Mouse (Mus musculus): ENCODE measurements at regions not wholly inside any gene's neighbourhood (a gene's known extent, or its start where the extent isn't known, plus 50 kb on each side); places are given as distances from the start of the nearest gene placed in this dataset.

DNA sequence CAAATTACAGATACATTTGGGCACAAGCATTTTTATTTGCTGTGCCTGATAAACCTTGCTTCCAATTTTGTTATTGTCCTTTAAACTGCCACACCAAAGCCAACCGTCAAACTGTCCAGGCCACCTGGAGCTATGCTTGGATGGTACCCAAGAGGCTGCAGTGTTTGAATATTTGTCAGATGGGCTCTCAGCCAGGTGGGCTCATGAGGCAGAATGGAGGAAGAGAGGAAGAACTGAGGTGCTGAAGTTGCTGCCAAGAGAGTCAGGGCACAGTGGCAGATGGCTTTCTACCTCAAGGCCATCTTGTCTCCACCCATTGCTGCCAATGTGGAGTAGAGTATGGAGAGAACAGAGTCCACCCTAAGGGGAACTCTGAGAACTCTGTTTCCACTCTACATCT lies 176.0 kb downstream of the Lpin1 start:
- Histone ChIP-seq H3K27me3 (ENCODE audit: insufficient read depth, low read length) (no peaks in the 10 kb centered on the region), H3K36me3 (ENCODE audit: insufficient read depth) (no peaks in the 10 kb centered on the region), H3K9me3 (ENCODE audit: low read depth, low read length) (no peaks in the 10 kb centered on the region), H3K4me2 (no peak overlapping the region), H3K27ac (ENCODE audit: low read depth) (no peak overlapping the region), H3K4me3 (ENCODE audit: low read depth, low read length) (no peak overlapping the region), H3K9ac (no peak overlapping the region), H3K4me1 (ENCODE audit: insufficient read depth) (no peaks in the 10 kb centered on the region)
- ATAC-seq (ENCODE audit: insufficient read depth) = no peak
- no peak for TF ChIP-seq CTCF (IDR thresholded peaks at IDR 0.05; ENCODE audit: low read depth)
- 76% methylated on average over 1 of the region's 1 CpGs for WGBS
- DNase-seq = no peak

DNA sequence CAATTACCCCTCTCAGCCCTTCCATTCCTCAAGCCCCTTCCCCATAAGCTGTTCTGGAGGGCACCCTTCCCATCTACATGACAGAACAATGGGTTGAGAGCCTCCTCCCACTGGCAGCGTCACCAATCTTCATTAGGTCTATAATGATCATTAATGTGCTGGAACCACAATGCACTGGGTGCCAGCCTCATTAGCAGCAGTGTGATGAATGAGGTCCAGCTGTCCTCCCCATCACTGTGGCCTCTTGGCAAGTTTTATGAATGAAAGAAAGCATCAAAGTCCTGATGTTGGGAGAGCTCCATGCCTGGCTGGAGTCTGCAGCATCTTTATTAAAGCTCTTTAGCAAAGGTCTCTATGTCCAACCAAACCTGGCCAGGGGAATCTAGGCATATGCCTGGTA lies 176.5 kb downstream of the Lpin1 start:
- WGBS = 63% methylated on average over 1 of the region's 1 CpGs
- no peak for TF ChIP-seq CTCF (IDR thresholded peaks at IDR 0.05; ENCODE audit: low read depth)
- Histone ChIP-seq H3K4me3 (ENCODE audit: low read depth, low read length) (no peak overlapping the region), H3K9me3 (ENCODE audit: low read depth, low read length) (no peaks in the 10 kb centered on the region), H3K4me2 (no peak overlapping the region), H3K27me3 (ENCODE audit: insufficient read depth, low read length) (no peaks in the 10 kb centered on the region), H3K4me1 (ENCODE audit: insufficient read depth) (no peaks in the 10 kb centered on the region), H3K9ac (no peak overlapping the region), H3K27ac (ENCODE audit: low read depth) (no peak overlapping the region), H3K36me3 (ENCODE audit: insufficient read depth) (no peaks in the 10 kb centered on the region)
- DNase-seq = no peak
- no peak for ATAC-seq (ENCODE audit: insufficient read depth)

DNA sequence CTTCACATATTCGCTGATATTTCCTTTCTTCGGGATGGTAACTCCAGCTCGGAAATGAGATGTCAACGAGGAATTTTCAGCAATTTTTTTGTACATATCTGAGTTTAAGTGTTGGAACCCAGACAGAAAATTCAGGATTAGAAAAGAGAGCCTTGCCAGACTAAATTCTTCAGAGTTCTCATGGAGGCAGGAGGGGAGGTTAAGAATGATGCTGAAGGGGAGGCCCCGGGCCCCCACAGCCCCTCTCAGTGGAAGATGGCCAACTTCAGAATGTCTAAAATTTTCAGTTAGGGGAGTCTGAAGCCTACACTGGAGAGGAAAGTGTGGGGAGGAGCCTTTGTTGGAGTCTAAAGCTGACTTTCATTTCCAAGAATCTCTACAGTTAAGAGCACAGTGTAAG lies 184.8 kb downstream of the Lpin1 start:
- no peaks in the 10 kb centered on the region for H3K4me1 ChIP-seq (ENCODE audit: insufficient read depth)
- TF ChIP-seq CTCF (IDR thresholded peaks at IDR 0.05; ENCODE audit: low read depth) = no peak
- peak; percentile 55 for DNase-seq
- no peak overlapping the region for H3K27ac ChIP-seq (ENCODE audit: low read depth)
- no peaks in the 10 kb centered on the region for H3K9me3 ChIP-seq (ENCODE audit: low read depth, low read length)
- no peak overlapping the region for H3K9ac ChIP-seq
- H3K4me2 ChIP-seq = no peak overlapping the region
- H3K27me3 ChIP-seq (ENCODE audit: insufficient read depth, low read length) = no peaks in the 10 kb centered on the region
- H3K4me3 ChIP-seq (ENCODE audit: low read depth, low read length) = no peak overlapping the region
- ATAC-seq (ENCODE audit: insufficient read depth) = peak; percentile 54; the same call in 1 of the 2 replicates
- H3K36me3 ChIP-seq (ENCODE audit: insufficient read depth) = no peaks in the 10 kb centered on the region
- WGBS = 54% methylated on average over 5 of the region's 5 CpGs

DNA sequence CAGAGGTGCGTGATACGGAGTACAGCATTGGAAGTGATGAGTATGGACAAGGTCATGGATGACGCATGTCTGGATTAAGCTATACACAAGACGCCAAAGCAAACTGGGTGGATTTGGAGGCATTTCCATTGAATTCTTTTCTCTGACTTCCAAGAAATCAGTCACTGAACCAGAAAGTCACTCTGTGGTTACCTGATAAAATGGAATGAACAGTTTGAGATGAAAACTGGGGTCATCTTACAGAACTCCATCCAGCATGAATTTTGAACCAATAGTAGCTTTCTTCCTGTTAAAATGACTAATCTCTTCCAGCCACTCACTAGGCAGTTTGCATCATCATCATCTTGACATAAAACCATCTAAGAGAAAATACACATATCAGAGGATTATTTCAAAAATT lies 186.2 kb downstream of the Lpin1 start:
- ATAC-seq (ENCODE audit: insufficient read depth) = no peak
- Histone ChIP-seq H3K36me3 (ENCODE audit: insufficient read depth) (no peaks in the 10 kb centered on the region), H3K9me3 (ENCODE audit: low read depth, low read length) (no peaks in the 10 kb centered on the region), H3K4me2 (no peak overlapping the region), H3K4me1 (ENCODE audit: insufficient read depth) (no peaks in the 10 kb centered on the region), H3K27me3 (ENCODE audit: insufficient read depth, low read length) (no peaks in the 10 kb centered on the region), H3K4me3 (ENCODE audit: low read depth, low read length) (no peak overlapping the region), H3K27ac (ENCODE audit: low read depth) (no peak overlapping the region), H3K9ac (no peak overlapping the region)
- no peak for DNase-seq
- TF ChIP-seq CTCF (IDR thresholded peaks at IDR 0.05; ENCODE audit: low read depth) = no peak
- 84% methylated on average over 4 of the region's 4 CpGs for WGBS

DNA sequence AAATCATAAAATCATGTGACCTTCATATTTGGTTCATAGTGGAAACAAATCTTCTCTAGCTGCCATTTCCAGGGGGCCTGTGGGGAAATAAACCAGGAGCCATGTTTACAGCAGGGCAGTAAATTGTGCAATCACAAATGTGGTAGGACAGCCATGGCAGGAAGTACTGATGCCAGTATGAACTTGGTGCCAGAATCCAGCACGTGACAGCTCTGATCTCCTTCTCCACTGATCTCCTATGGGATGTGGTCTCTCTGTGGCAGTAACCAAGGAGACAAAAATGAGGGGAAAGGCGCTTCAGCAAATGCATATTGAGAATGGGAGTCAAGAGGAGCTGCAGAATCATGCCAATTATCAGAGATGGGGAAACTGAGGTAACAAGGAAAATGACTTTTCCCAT lies 215.0 kb downstream of the Lpin1 start:
- WGBS = 84% methylated on average over 2 of the region's 2 CpGs
- no peak for ATAC-seq (ENCODE audit: insufficient read depth)
- TF ChIP-seq CTCF (IDR thresholded peaks at IDR 0.05; ENCODE audit: low read depth) = no peak
- Histone ChIP-seq H3K27ac (ENCODE audit: low read depth) (no peak overlapping the region), H3K4me1 (ENCODE audit: insufficient read depth) (no peaks in the 10 kb centered on the region), H3K36me3 (ENCODE audit: insufficient read depth) (no peaks in the 10 kb centered on the region), H3K9ac (no peak overlapping the region), H3K27me3 (ENCODE audit: insufficient read depth, low read length) (no peaks in the 10 kb centered on the region), H3K4me3 (ENCODE audit: low read depth, low read length) (no peak overlapping the region), H3K4me2 (no peak overlapping the region), H3K9me3 (ENCODE audit: low read depth, low read length) (no peaks in the 10 kb centered on the region)
- no peak for DNase-seq

DNA sequence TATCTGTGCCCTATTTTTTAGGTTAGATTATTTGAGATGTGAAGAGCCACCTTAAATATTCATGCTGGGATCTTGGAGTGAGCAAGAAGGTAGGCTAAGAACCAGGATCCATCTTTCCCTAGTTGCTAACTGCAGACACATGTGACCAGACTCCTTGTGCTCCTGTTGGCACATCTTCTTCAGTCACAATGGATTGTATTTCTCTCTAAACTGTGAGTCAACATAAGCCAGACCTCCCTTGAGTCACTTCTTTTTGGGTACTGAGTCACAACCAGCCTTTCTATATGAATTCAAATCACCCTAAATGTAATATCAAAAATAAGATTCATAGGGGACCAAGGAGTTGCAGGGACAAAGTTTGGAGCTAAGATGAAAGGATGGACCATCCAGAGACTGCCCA lies 217.9 kb downstream of the Lpin1 start:
- no peak overlapping the region for H3K9ac ChIP-seq
- no peak overlapping the region for H3K4me2 ChIP-seq
- DNase-seq (no peak), ATAC-seq (ENCODE audit: insufficient read depth) (no peak)
- H3K36me3 ChIP-seq (ENCODE audit: insufficient read depth) = no peaks in the 10 kb centered on the region
- no peaks in the 10 kb centered on the region for H3K27me3 ChIP-seq (ENCODE audit: insufficient read depth, low read length)
- H3K4me3 ChIP-seq (ENCODE audit: low read depth, low read length) = no peak overlapping the region
- no peak for TF ChIP-seq CTCF (IDR thresholded peaks at IDR 0.05; ENCODE audit: low read depth)
- no peaks in the 10 kb centered on the region for H3K9me3 ChIP-seq (ENCODE audit: low read depth, low read length)
- no peak overlapping the region for H3K27ac ChIP-seq (ENCODE audit: low read depth)
- no peaks in the 10 kb centered on the region for H3K4me1 ChIP-seq (ENCODE audit: insufficient read depth)

DNA sequence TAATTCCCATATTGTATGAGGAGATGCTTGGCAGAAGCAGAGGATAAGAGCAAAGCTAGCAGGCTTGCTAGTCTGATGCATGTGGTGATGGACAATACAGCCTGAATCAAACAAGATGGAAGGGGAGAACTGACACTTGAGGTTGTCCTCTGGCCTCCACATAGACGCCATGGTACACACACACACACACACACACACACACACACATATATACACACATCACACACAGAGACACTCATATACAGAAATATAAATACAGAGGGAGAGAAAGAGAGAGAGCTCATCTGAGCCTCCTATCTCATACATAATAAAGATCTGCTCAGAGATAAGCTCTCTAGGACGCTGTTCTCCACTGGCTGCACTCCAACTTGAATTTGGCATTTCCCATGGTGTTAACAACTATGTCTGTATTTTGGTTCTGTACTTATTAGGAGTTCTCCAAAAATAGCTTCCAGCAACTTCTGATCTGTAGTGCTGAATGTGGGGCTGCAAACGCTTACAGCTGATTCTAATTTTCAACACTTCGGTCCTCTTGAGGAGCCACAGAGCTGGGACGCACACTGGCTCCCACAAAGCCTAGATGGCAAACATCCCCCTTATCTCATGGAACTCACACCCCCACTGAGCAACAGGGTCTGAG lies 219.0 kb downstream of the Lpin1 start:
- Histone ChIP-seq H3K27me3 (ENCODE audit: insufficient read depth, low read length) (no peaks in the 10 kb centered on the region), H3K9ac (no peak overlapping the region), H3K4me3 (ENCODE audit: low read depth, low read length) (no peak overlapping the region), H3K4me1 (ENCODE audit: insufficient read depth) (no peaks in the 10 kb centered on the region), H3K9me3 (ENCODE audit: low read depth, low read length) (no peaks in the 10 kb centered on the region), H3K4me2 (no peak overlapping the region), H3K27ac (ENCODE audit: low read depth) (0 out of 2 replicates have a peak overlapping the region, but pooled peaks have one; percentile 1), H3K36me3 (ENCODE audit: insufficient read depth) (no peaks in the 10 kb centered on the region)
- 31% methylated on average over 5 of the region's 5 CpGs for WGBS
- no peak for TF ChIP-seq CTCF (IDR thresholded peaks at IDR 0.05; ENCODE audit: low read depth)
- ATAC-seq (ENCODE audit: insufficient read depth) (peak; percentile 84), DNase-seq (peak; percentile 91)

DNA sequence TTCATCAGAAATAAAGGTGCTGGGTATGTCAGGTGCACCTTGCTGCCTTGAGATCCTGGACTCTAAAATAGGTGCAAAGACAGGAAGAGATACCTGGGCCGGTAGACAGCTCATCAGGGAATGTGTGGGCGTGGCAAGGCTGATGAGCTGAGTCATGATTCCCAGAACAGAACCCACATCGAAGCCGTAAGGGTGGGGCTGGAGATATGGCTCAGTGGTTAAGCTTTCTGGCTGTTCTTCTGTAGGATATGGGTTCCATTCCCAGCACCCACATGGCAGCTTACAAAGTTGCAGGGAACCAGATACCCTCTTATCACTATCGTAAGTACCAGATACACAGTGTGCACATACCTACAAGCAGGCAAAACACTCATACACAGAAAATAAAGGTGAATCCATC lies 219.6 kb downstream of the Lpin1 start:
- no peaks in the 10 kb centered on the region for H3K36me3 ChIP-seq (ENCODE audit: insufficient read depth)
- no peaks in the 10 kb centered on the region for H3K27me3 ChIP-seq (ENCODE audit: insufficient read depth, low read length)
- ATAC-seq (ENCODE audit: insufficient read depth) (peak; percentile 31; the same call in 1 of the 2 replicates), DNase-seq (no peak)
- no peak for TF ChIP-seq CTCF (IDR thresholded peaks at IDR 0.05; ENCODE audit: low read depth)
- no peak overlapping the region for H3K27ac ChIP-seq (ENCODE audit: low read depth)
- 75% methylated on average over 5 of the region's 5 CpGs for WGBS
- no peak overlapping the region for H3K4me2 ChIP-seq
- H3K4me1 ChIP-seq (ENCODE audit: insufficient read depth) = no peaks in the 10 kb centered on the region
- H3K9me3 ChIP-seq (ENCODE audit: low read depth, low read length) = no peaks in the 10 kb centered on the region
- no peak overlapping the region for H3K9ac ChIP-seq
- no peak overlapping the region for H3K4me3 ChIP-seq (ENCODE audit: low read depth, low read length)

Data from lung, embryonic 14.5 days (tissue).